Mouse (Mus musculus): Measurements from ENCODE around the gene Arl5a.

GRCm38 (mm10) chr2:52406480-52406879 lies 18.2 kb downstream of the Arl5a start:
- TF ChIP-seq CTCF (IDR thresholded peaks at IDR 0.05; ENCODE audit: insufficient read depth, low read length) (peak; percentile 39; the same call in 1 of the 2 replicates), POLR2A (IDR thresholded peaks at IDR 0.05; ENCODE audit: borderline replicate concordance, extremely low read depth, low read depth, low read length) (no peak)
